Mouse (Mus musculus): ENCODE results near the gene Timm22. TPM values are rescaled to one million over a fixed set of nuclear protein-coding genes. Genes with fewer than 3 reads are reported as not detected.

The Timm22 gene
- total and polyA plus RNA-seq, 3 experiments: 10.4 to 40.4 (median 35.3) TPM

DNA sequence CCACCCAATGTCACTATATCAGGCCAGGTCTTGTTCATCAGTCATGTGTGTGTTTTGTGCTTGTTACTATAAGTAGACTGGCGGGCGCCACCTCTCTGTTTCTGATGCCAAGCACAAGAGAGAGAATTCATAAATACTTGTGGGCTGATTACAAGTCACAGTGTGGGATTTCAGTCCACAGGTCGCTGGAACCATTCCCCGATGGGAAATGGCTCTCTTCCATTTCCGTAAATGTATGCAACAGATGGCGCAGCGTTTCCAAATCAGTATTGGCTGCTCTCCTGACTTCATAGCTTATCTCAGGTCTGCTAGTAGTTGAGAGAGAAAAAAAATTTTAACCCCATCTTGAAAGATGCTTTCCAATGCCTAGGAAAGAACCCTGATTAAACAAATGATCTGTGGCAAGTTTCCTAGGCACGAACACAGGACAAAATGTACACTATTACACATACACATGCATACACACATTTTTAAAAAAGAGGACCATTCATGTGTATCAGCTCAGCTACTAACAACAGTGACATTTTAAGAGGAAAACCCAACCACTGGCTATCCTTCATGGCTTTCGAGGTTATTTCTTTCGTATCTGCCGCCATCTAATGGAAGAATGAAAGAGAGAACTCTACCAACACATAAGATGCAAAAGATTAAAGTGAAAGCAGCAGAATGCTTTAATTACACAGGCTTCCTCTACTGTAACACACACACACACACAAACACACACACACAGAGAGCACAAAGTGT is 7.0 kb upstream of the Timm22 start:
- H3K9ac ChIP-seq (ENCODE audit: low read depth, low read length): peak overlapping the region; percentile 27
- peak; percentile 67 for TF ChIP-seq CTCF (IDR thresholded peaks at IDR 0.05)
- no peak for TF ChIP-seq EP300 (IDR thresholded peaks at IDR 0.05; ENCODE audit: insufficient read depth, low read depth, low read length)
- 3% methylated on average over 11 of the region's 11 CpGs for WGBS
- DNase-seq: peak; percentile 48 to 59
- no peaks in the 10 kb centered on the region for H3K36me3 ChIP-seq (ENCODE audit: control insufficient read depth, insufficient read depth, low read length)
- H3K4me1 ChIP-seq (ENCODE audit: control insufficient read depth, insufficient read depth, low read length): peaks cover 3% of the 10 kb centered on the region; the same call in 1 of the 2 replicates
- peak overlapping the region; percentile 87 for H3K27ac ChIP-seq
- H3K4me3 ChIP-seq: peak overlapping the region; percentile 70
- intact Hi-C loops (cut with DNase I): loop anchor here (1.0 to 10.0 kb wide), 5 partner anchors 19 to 315 kb away; no protein-coding TSS in a partner anchor
- H3K27me3 ChIP-seq (ENCODE audit: control insufficient read depth, insufficient read depth, low read length): no peaks in the 10 kb centered on the region
- no peaks in the 10 kb centered on the region for H3K79me2 ChIP-seq (replicated peaks; ENCODE audit: control insufficient read depth, insufficient read depth, low read length)

GRCm38 (mm10) chr11:76401398-76401797 is 5.4 kb upstream of the Timm22 start:
- 67% methylated on average over 10 of the region's 10 CpGs for WGBS
- intact Hi-C loops (cut with DNase I): loop anchor here (10.0 kb wide), 1 partner anchor 317 kb away; no protein-coding TSS in a partner anchor
- no peak overlapping the region for H3K9ac ChIP-seq (ENCODE audit: low read depth, low read length)
- H3K27me3 ChIP-seq (ENCODE audit: control insufficient read depth, insufficient read depth, low read length): no peaks in the 10 kb centered on the region
- no peak overlapping the region for H3K4me3 ChIP-seq
- no peaks in the 10 kb centered on the region for H3K79me2 ChIP-seq (replicated peaks; ENCODE audit: control insufficient read depth, insufficient read depth, low read length)
- H3K27ac ChIP-seq: no peak overlapping the region
- peak in 1 of 2 experiments; percentile 28 for DNase-seq
- H3K36me3 ChIP-seq (ENCODE audit: control insufficient read depth, insufficient read depth, low read length): no peaks in the 10 kb centered on the region
- peaks cover 1% of the 10 kb centered on the region; the same call in 1 of the 2 replicates for H3K4me1 ChIP-seq (ENCODE audit: control insufficient read depth, insufficient read depth, low read length)
- 0 out of 2 replicates have a peak, but pooled peaks have one; percentile 16 for TF ChIP-seq EP300 (IDR thresholded peaks at IDR 0.05; ENCODE audit: insufficient read depth, low read depth, low read length)
- TF ChIP-seq POLR2A (IDR thresholded peaks at IDR 0.05; ENCODE audit: insufficient read depth, low read depth, low read length): no peak
- no peak for TF ChIP-seq CTCF (IDR thresholded peaks at IDR 0.05)

GRCm38 (mm10) chr11:76405113-76405512 is 1.6 kb upstream of the Timm22 start:
- Histone ChIP-seq H3K36me3 (ENCODE audit: control insufficient read depth, insufficient read depth, low read length) (no peaks in the 10 kb centered on the region), H3K27me3 (ENCODE audit: control insufficient read depth, insufficient read depth, low read length) (no peaks in the 10 kb centered on the region), H3K27ac (no peak overlapping the region), H3K9ac (ENCODE audit: low read depth, low read length) (no peak overlapping the region), H3K4me3 (no peak overlapping the region), H3K4me1 (ENCODE audit: control insufficient read depth, insufficient read depth, low read length) (no peaks in the 10 kb centered on the region), H3K79me2 (replicated peaks; ENCODE audit: control insufficient read depth, insufficient read depth, low read length) (no peaks in the 10 kb centered on the region)
- TF ChIP-seq CTCF (IDR thresholded peaks at IDR 0.05) (no peak), POLR2A (IDR thresholded peaks at IDR 0.05; ENCODE audit: insufficient read depth, low read depth, low read length) (no peak), EP300 (IDR thresholded peaks at IDR 0.05; ENCODE audit: insufficient read depth, low read depth, low read length) (no peak)
- intact Hi-C loops (cut with DNase I): loop anchor here (5.0 to 10.0 kb wide), 2 partner anchors 228 to 320 kb away; partner anchors contain the start of genes Fam57a and Vps53
- WGBS: 43% methylated on average over 4 of the region's 4 CpGs
- no peak for DNase-seq

GRCm38 (mm10) chr11:76405626-76406264 is 1.0 kb upstream of the Timm22 start:
- DNase-seq: no peak
- TF ChIP-seq POLR2A (IDR thresholded peaks at IDR 0.05; ENCODE audit: insufficient read depth, low read depth, low read length) (no peak), CTCF (IDR thresholded peaks at IDR 0.05) (no peak), EP300 (IDR thresholded peaks at IDR 0.05; ENCODE audit: insufficient read depth, low read depth, low read length) (no peak)
- no peak overlapping the region for H3K9ac ChIP-seq (ENCODE audit: low read depth, low read length)
- no peaks in the 10 kb centered on the region for H3K79me2 ChIP-seq (replicated peaks; ENCODE audit: control insufficient read depth, insufficient read depth, low read length)
- H3K27ac ChIP-seq: no peak overlapping the region
- 66% methylated on average over 5 of the region's 5 CpGs for WGBS
- H3K36me3 ChIP-seq (ENCODE audit: control insufficient read depth, insufficient read depth, low read length): no peaks in the 10 kb centered on the region
- no peak overlapping the region for H3K4me3 ChIP-seq
- H3K27me3 ChIP-seq (ENCODE audit: control insufficient read depth, insufficient read depth, low read length): no peaks in the 10 kb centered on the region
- intact Hi-C loops (cut with DNase I): loop anchor here (1.0 to 10.0 kb wide), 3 partner anchors 152 to 321 kb away; partner anchors contain the start of genes Fam57a and Vps53
- H3K4me1 ChIP-seq (ENCODE audit: control insufficient read depth, insufficient read depth, low read length): no peaks in the 10 kb centered on the region

GRCm38 (mm10) chr11:76410826-76411225 is 4.1 kb downstream of the Timm22 start:
- Histone ChIP-seq H3K36me3 (ENCODE audit: control insufficient read depth, insufficient read depth, low read length) (no peaks in the 10 kb centered on the region), H3K9ac (ENCODE audit: low read depth, low read length) (no peak overlapping the region), H3K4me3 (no peak overlapping the region), H3K27me3 (ENCODE audit: control insufficient read depth, insufficient read depth, low read length) (no peaks in the 10 kb centered on the region), H3K4me1 (ENCODE audit: control insufficient read depth, insufficient read depth, low read length) (no peaks in the 10 kb centered on the region), H3K27ac (no peak overlapping the region), H3K79me2 (replicated peaks; ENCODE audit: control insufficient read depth, insufficient read depth, low read length) (no peaks in the 10 kb centered on the region)
- WGBS: 62% methylated on average over 12 of the region's 12 CpGs
- TF ChIP-seq POLR2A (IDR thresholded peaks at IDR 0.05; ENCODE audit: insufficient read depth, low read depth, low read length) (no peak), CTCF (IDR thresholded peaks at IDR 0.05) (peak; percentile 82), EP300 (IDR thresholded peaks at IDR 0.05; ENCODE audit: insufficient read depth, low read depth, low read length) (no peak)
- intact Hi-C loops (cut with DNase I): loop anchor here (2.0 kb wide), 1 partner anchor 44 kb away; no protein-coding TSS in a partner anchor
- DNase-seq: peak; percentile 42 to 66
